Mouse (Mus musculus) G1E-ER4 (cell line): Measurements from ENCODE around the gene Adarb2. TPM values are rescaled to one million over a fixed set of nuclear protein-coding genes. Genes with fewer than 3 reads are reported as not detected.

Source experiments
- GATA1 ChIP-seq: IDR thresholded peaks from one replicate; pipeline ENCODE4 v1.8.0; 2012; ENCODE audit warnings: low read length, inconsistent platforms
- polyA plus RNA-seq: library from polyadenylated mRNA; stranded (reverse); fragments of >175 nt; gene quantifications from 2 replicates; pipeline ENCODE4 v1.2.3, GENCODE M21; 2012

Gene Adarb2
- polyA plus RNA-seq, 1 experiment = not detected

GRCm38 (mm10) chr13:8584257-8585005 is 381.8 kb downstream of the Adarb2 start:
- no peak for TF ChIP-seq GATA1

GRCm38 (mm10) chr13:8587447-8587846 is 384.8 kb downstream of the Adarb2 start:
- no peak for TF ChIP-seq GATA1

GRCm38 (mm10) chr13:8590460-8590859 is 387.8 kb downstream of the Adarb2 start:
- TF ChIP-seq GATA1 = no peak

- no peak for TF ChIP-seq GATA1
Observed at GRCm38 (mm10) chr13:8596977-8597646, 394.4 kb downstream of the Adarb2 start.

DNA sequence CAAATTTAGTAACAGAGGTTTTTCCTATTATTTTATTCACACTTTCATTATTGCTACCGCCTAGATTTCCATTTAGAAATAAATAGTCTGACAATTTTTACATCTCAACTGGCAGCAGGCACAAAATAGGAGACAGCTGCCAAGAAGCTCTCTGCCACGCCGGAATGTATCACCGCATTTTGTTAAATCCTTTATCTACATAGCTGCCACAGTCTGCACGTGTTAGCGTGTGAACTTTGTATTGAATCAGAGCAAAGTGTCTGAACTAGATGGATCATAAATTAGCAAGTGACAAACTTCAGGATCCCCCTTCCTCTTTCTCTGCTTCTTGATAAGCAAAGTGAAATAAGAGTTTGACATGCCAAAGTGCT is 395.0 kb downstream of the Adarb2 start:
- no peak for TF ChIP-seq GATA1

GRCm38 (mm10) chr13:8605645-8606044 is 403.0 kb downstream of the Adarb2 start:
- no peak for TF ChIP-seq GATA1

DNA sequence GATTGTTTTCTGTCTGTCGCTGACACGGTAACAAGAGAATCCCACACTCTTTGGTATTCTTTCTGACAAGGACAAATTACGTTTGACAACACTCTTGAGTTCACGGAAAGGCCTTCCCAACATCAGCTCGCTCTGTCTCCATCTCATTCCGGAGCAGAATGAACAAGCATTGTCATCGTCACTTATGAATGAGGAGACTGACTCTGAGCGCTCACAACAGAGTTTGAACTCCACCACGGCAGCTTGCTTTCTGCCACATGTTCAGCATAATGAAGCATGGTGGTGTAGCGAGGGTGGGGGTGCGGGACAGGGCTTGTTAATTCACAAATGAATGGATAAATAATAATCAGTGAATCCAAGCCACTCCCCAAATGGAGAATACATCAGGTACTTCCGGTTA is 405.4 kb downstream of the Adarb2 start:
- TF ChIP-seq GATA1 = no peak

DNA sequence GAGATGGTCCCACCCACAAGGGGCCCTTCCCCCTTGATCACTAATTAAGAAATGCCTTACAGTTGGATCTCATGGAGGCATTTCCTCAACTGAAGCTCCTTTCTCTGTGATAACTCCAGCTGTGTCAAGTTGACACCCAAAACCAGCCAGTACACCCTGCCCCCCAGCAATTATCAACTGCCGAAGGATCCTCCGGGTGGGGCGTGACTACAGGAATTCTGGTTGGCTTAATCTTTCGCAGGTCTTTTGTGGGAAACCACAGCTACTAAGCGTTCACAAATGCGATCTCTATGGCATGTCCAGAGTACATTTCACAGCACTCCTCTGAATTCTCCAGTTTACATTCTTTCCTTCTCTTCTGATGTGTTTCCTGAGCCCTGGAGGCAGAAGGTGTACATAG is 406.3 kb downstream of the Adarb2 start:
- peak; percentile 61 for TF ChIP-seq GATA1

DNA sequence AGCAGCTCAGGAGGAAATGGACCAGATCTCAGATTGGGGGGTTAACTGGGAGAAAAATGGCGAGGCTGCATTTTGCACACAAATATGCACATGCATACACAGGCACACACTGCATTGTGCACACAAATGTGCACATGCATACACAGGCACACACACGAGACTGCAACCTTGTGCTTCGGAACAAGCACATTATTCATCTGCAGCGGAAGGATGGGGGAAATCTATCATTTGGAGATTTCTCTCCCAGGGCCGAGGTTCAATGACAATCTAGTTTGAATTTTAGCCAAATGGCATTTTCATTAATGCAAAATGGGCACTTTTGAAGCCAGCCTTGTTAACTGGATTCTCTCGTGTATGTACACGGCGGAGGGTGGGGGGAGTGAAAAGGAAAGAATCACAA is 408.3 kb downstream of the Adarb2 start:
- no peak for TF ChIP-seq GATA1

DNA sequence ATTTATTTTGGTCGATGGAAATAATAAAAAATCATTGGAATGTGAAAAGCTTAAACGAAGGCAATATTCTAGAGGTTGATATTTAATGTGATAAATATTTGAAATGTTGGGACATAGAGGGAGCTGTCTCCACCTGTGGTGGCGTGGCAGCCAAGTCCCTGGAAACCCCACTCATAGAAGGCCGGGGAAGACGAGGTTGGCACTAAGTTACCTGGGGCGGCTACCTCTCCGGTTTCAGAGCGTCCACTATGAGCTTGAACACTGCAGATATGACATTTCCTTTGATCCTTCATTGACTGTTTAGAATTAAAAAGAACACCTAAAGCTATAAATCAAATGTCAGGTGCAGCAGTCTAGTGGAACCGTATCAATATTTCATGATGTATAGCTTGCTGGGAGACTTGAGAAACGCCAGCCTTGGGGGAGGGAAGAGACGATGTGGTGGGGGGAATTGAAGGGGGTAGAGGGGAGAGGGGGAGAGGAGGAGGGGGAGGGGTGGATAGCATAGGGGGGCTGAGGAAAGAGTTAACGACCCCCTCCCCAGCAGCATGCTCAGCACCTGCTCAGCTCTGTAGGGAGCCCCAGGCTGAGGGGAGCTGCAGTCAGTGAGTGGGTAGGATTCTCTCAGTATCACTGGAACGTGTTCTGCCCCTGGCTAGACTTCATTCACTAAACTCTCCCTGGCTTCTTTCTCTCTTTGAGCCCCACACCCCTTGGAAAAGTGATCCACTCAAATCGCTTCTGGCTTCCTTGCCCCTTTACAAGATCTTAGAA is 410.1 kb downstream of the Adarb2 start:
- no peak for TF ChIP-seq GATA1

GRCm38 (mm10) chr13:8616685-8617084 is 414.0 kb downstream of the Adarb2 start:
- no peak for TF ChIP-seq GATA1

DNA sequence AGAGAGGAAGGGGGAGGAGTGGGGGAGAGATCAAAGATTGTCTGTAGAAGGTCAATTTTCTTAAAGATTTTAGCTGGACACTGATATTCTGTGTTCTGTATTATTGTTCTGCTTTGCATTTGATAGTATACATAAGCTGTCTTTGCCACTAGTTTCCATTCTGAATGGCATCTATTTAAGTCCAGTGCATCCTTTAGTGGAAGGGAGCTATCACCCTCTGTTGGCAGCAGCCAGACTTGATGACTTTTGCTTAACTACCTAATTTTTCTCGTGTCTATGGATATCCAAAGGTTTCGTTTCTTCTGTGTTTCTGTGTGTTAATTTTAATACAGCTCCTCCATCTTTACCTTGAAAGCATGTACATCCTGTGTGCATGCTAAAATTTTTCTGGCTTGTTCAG is 419.6 kb downstream of the Adarb2 start:
- TF ChIP-seq GATA1 = no peak

- TF ChIP-seq GATA1 = no peak
Observed at GRCm38 (mm10) chr13:8629565-8629964, 426.9 kb downstream of the Adarb2 start.

DNA sequence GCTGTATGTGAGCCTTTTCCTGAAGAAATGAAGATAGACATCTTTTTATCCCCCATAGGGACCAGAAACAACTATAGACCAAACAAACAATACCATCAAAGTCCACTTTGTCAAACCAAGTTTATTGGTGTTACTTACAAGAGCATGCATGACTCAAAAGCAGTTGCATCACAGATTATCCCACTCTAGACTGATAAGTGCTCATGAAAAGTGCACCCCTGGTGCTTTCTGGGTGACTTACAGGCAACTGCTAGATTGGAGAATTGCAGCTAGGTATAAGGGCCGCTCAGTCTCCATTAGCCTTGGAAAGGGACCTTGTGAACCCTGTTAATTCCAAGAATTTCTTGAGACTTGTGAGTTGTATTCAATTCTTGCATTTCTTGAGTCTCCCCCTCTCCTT is 429.0 kb downstream of the Adarb2 start:
- TF ChIP-seq GATA1 = no peak

- TF ChIP-seq GATA1 = no peak
Observed at GRCm38 (mm10) chr13:8632072-8632471, 429.4 kb downstream of the Adarb2 start.
